Mouse (Mus musculus) kidney, adult 2 months (tissue): ENCODE results near the gene Duox1. TPM values are rescaled to one million over a fixed set of nuclear protein-coding genes. Genes with fewer than 3 reads are reported as not detected.
A peak's percentile ranks its signal among the peaks of the same experiment; 100 is the strongest.

Experiments used
- DNase-seq: peaks from one replicate; pipeline ENCODE4 v3.0.0; 2021
- H3K27ac ChIP-seq: fragments of 200-500 bp; 2 replicates; pipeline ENCODE4 v1.5.1; 2012; ENCODE audit warnings: low read depth, low read length, control low read depth, inconsistent platforms; ENCODE audit not compliant: insufficient read depth
- H3K27me3 ChIP-seq: fragments of 200-500 bp; replicated peaks from 2 replicates; pipeline ENCODE4 v1.6.1; 2012; ENCODE audit warnings: mild to moderate bottlenecking, moderate library complexity, low read length, inconsistent platforms; ENCODE audit not compliant: control insufficient read depth, insufficient read depth
- H3K36me3 ChIP-seq: fragments of 200-500 bp; 2 replicates; pipeline ENCODE4 v1.6.1; 2012; ENCODE audit warnings: mild to moderate bottlenecking, moderate library complexity, low read length, inconsistent platforms; ENCODE audit not compliant: control insufficient read depth, insufficient read depth
- H3K4me1 ChIP-seq: fragments of 200-500 bp; 2 replicates; pipeline ENCODE4 v1.6.1; 2011; ENCODE audit warnings: low read length; ENCODE audit not compliant: control insufficient read depth, insufficient read depth
- H3K4me3 ChIP-seq: fragments of 200-500 bp; 2 replicates; pipeline ENCODE4 v1.5.1; 2011; ENCODE audit warnings: mild to moderate bottlenecking, low read depth, low read length, control low read depth; ENCODE audit not compliant: insufficient read depth
- CTCF ChIP-seq: fragments of 200-500 bp; conservative IDR thresholded peaks from 2 replicates; pipeline ENCODE4 v1.5.1; 2011; ENCODE audit warnings: low read depth, mild to moderate bottlenecking, control low read depth, low read length, moderate library complexity, mixed read lengths; ENCODE audit not compliant: insufficient read depth, insufficient read length
- POLR2A ChIP-seq: fragments of 200-500 bp; IDR thresholded peaks from one replicate; pipeline ENCODE4 v1.6.1; 2011; ENCODE audit warnings: low read depth, low read length, control low read depth
- WGBS: fragments of 180-500 bp; shearing (Covaris S2); methylation state at CpG from one replicate; pipeline ENCODE4 v1.1.7; 2018; 5-methylcytosine and 5-hydroxymethylcytosine counted together
- polyA plus RNA-seq: library from polyadenylated mRNA; depleted of rRNA; stranded (reverse); fragments of >200 nt; gene quantifications from 2 replicates; pipeline ENCODE4 v1.2.3, GENCODE M21; 2012; rRNA removed

Gene Duox1
- polyA plus RNA-seq = 0.20 and 0.31 TPM in 2 replicates

DNA sequence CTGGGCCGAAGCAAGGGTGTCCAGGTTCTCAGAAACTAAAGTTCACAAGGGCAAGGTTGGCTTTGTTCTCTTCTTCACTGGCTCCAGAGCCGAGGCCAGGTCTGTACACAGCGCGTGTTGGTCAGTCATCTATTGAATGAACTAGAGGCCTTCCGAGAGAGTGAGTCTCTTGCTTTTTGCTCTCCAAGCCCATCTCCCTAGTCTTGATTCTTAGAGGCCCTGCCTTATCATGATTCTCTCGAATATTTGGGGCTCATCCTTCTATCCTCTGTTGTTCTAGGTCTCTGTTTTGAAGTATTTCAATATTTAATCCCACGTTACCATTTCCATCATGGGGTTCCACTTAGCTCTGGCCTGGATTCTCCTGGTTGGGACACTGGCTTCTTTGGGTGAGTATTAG, at the start of gene Duox1:
TSS of gene Duox1 (plus strand) at position 301 of the 400 bp plus-strand sequence.
- peaks cover 4% of the 10 kb centered on the region; the same call in 1 of the 2 replicates for H3K4me1 ChIP-seq
- DNase-seq = no peak
- H3K4me3 ChIP-seq = no peak within 1 kb of the TSS
- H3K36me3 ChIP-seq = no peaks in the 10 kb centered on the region
- WGBS = 83% methylated on average over 7 of the region's 7 CpGs
- no peaks in the 10 kb centered on the region for H3K27me3 ChIP-seq
- no peak within 1 kb of the TSS for H3K27ac ChIP-seq
- no peak for TF ChIP-seq POLR2A
- TF ChIP-seq CTCF = no peak

DNA sequence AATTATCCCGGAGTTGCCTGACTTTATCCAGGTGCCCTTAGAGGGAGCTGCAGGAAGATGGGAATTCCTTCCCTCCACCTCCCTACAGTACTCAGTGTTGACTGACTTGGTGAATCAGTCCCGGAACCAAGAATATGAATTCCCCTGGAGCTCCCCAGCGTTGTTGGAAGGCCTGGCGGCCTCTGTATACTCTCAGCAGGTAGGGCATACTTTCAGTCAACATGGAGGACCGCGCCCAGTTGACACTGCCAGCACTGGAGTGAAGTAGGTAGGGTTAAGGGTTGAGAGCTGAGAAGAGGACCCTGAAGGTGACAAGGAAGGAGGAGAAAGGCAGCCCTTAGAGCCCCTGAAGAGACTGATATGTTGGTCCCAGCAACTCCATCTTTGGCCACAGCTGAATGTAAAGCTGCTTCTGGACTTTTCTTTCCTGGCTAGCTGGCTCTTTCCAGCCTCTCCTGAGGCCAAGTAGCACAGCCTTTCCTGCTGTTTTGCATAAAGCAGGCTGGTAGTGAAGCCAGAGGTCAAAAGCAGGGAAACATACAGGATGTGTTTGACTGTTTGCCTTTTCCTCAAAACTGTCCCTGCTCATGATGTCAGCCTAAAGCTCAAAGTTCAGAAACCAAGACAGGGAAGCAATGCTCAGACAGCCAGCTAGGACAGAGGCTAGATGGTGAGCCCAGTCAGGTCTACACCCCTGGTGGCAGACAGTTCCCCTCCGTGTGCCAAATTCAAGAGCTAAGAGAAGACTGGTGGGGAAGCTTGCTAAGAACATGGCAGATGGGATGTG, 48.9 kb upstream of the Duox1 start:
- no peaks in the 10 kb centered on the region for H3K27me3 ChIP-seq
- WGBS = 87% methylated on average over 7 of the region's 7 CpGs
- DNase-seq = peak; percentile 61

DNA sequence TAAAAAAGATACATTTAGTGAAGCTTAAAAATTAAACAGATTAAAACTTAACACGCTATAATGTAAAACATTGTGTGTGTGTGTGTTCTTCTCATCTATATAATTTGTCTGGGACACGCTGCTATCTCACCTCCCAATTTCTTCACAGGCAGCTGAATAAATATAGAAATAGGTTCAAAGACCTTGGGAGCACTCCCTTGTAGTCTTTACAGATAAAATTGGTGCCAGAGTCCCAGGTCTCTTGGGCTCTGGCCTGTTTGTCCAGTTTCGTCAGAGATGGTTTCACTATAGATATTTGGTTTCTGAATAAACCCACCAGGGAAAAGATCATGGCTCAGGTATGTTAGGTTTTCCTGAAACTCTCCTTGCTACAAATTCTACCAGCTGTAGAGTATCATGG, 36.7 kb upstream of the Duox1 start:
- DNase-seq = no peak
- TF ChIP-seq CTCF (no peak), POLR2A (no peak)
- Histone ChIP-seq H3K27me3 (no peaks in the 10 kb centered on the region), H3K36me3 (no peaks in the 10 kb centered on the region), H3K27ac (no peak overlapping the region), H3K4me1 (no peaks in the 10 kb centered on the region), H3K4me3 (no peak overlapping the region)
- 93% methylated on average over 3 of the region's 3 CpGs for WGBS

More for the DNA sequence above, 48.9 kb upstream of the Duox1 start:
- H3K4me3 ChIP-seq = no peak overlapping the region
- TF ChIP-seq POLR2A (no peak), CTCF (peak; percentile 29; the same call in 1 of the 2 replicates)
- no peak overlapping the region for H3K27ac ChIP-seq
- H3K4me1 ChIP-seq = no peaks in the 10 kb centered on the region
- peaks cover 12% of the 10 kb centered on the region for H3K36me3 ChIP-seq

DNA sequence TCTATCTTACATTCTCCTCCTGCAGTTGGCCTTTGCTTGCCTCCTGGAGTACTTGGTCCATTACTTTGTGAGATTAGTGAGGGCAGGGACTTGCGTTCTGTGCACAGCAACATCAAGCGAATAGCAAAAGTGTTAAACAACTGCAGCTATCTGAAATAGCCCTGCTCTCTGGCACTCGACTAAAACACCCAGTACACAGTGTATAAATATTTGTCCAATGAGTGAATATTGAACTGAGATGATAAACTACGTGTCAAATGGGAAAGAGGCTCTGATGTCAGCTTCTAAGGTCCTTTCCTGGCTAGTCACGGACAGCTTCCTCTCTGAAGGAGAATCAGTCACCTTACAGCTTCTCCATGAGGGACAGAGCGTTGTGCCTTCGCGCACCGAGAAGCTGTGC, 31.4 kb upstream of the Duox1 start:
- Histone ChIP-seq H3K27me3 (no peaks in the 10 kb centered on the region), H3K4me3 (no peak overlapping the region)
- 85% methylated on average over 9 of the region's 9 CpGs for WGBS

DNA sequence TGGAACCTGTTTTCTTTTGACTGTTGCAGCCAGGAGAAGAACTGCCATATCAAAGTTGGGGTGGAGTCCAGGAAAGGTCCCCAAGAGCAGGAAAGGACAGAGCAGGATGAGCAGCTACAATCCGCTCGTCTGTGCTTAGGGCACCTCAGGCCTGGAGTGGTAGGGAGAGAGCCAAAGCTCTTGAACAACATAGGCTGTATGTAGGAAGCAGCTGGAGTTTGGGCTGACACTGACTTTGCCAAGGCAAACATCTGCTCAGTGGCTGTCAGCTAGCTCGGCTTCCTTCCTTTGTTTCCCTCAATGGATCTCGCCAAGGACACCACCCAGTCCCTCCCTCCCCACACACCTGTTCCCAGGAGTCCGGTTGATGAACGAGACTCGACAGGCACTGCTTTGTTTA, 29.3 kb upstream of the Duox1 start:
- 53% methylated on average over 7 of the region's 7 CpGs for WGBS
- DNase-seq = no peak
- TF ChIP-seq POLR2A = no peak
- no peak for TF ChIP-seq CTCF
- H3K36me3 ChIP-seq = no peaks in the 10 kb centered on the region
- H3K27ac ChIP-seq = no peak overlapping the region
- H3K4me3 ChIP-seq = no peak overlapping the region
- no peaks in the 10 kb centered on the region for H3K27me3 ChIP-seq
- H3K4me1 ChIP-seq = no peaks in the 10 kb centered on the region

More for the DNA sequence above, 31.4 kb upstream of the Duox1 start:
- TF ChIP-seq CTCF (no peak), POLR2A (no peak)
- Histone ChIP-seq H3K27ac (no peak overlapping the region), H3K4me1 (no peaks in the 10 kb centered on the region), H3K36me3 (no peaks in the 10 kb centered on the region)
- DNase-seq = no peak

DNA sequence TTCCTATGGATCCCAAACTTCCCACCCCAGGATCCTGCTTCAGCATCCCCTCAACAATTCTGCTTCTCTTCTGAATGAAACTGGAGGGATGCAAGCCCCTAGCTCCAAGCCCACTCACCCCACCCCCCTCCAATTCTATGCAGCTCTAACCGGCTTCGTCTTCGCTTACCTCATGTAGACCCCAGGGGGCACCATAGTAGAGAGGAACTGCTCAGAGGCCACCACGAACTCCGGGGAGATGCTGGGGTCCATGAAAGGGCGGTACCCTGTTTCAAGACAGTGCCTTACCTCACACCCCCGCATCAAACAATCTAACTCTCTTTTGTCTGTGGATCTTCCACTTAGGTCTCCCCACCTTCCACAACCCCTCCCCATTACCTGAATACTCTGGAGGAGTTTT, 20.6 kb upstream of the Duox1 start:
- Histone ChIP-seq H3K4me3 (no peak overlapping the region), H3K36me3 (no peaks in the 10 kb centered on the region), H3K27ac (no peak overlapping the region), H3K27me3 (peaks cover 9% of the 10 kb centered on the region), H3K4me1 (peaks cover 3% of the 10 kb centered on the region; the same call in 1 of the 2 replicates)
- TF ChIP-seq CTCF (no peak), POLR2A (no peak)
- WGBS = 6% methylated on average over 7 of the region's 7 CpGs
- no peak for DNase-seq

DNA sequence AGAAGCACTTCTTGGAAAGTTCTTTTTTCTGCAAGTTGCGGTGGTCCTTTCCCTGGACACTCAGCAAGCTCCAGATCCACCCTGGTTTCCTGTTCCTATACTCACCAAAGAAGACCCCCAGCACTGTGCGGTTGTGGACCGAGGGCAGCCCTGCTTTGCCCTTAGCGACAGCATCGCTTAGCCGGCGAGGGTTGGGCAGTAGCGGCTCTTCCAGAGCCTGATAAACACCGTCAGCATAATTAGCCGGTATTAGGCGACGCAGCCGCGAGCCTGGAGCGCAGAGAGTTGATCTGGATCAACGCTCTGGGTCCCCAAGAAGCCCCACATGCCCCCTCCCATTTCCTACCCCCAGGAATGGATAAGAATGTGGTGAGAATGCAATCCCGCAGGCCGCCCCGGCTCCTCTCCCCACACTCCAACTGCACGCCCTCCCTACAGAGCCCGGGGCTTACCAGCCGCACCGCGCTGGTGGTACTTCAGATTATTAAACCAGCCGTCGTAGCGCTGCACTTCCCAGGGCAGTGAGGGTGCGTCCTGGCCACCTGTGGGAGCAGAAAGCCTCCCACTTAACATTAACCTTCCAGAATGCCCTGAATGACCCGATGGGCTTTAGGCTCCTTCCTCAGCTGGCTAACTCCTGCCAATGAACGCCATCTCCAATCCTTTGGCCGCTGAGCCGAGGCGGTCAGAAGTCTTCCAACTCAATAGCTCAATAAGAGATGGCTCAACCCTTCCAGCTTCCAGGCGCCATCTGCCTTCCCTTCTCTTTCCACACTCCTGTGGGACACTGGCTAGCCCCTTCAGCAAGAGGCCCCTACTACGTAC, 18.0 kb upstream of the Duox1 start:
- Histone ChIP-seq H3K27ac (no peak overlapping the region), H3K4me3 (no peak overlapping the region), H3K27me3 (peaks cover 12% of the 10 kb centered on the region), H3K36me3 (no peaks in the 10 kb centered on the region), H3K4me1 (peaks cover 9% of the 10 kb centered on the region)
- no peak for DNase-seq
- TF ChIP-seq POLR2A = no peak
- TF ChIP-seq CTCF = no peak
- 3% methylated on average over 35 of the region's 35 CpGs for WGBS
